Mouse (Mus musculus) urinary bladder, postnatal 25 days (tissue): Measurements from ENCODE around the gene Gm11554.
"Not testable (repeated sequence)": the region's sequence is repeated elsewhere in the genome, so short reads cannot be mapped to it uniquely, and the experiment has no call there.

ENCODE experiments used
- DNase-seq: peaks from one replicate; pipeline ENCODE4 v3.0.0; 2022; ENCODE audit warnings: low spot score

Gm11554 gene

GRCm38 (mm10) chr11:99804346-99804745 lies at the start of gene Gm11554:
Gene Gm11554, minus strand, starts transcription at chr11:99804446.
- not testable (repeated sequence) for DNase-seq

GRCm38 (mm10) chr11:99851508-99851907 lies 47.3 kb upstream of the Gm11554 start, which contains the start of gene Krtap4-16:
Gene Krtap4-16, minus strand, starts transcription at chr11:99851608.
- no peak for DNase-seq

GRCm38 (mm10) chr11:99846746-99847145 lies 42.5 kb upstream of the Gm11554 start:
- no peak for DNase-seq

GRCm38 (mm10) chr11:99842185-99842584 lies 37.9 kb upstream of the Gm11554 start:
- DNase-seq: no peak

- DNase-seq: no peak
These were observed 33.7 kb upstream of the Gm11554 start, which contains the start of gene 2300003K06Rik for GRCm38 (mm10) chr11:99837966-99838365. Gene 2300003K06Rik, minus strand, starts transcription at chr11:99838066.

GRCm38 (mm10) chr11:99815566-99815965 lies 11.3 kb upstream of the Gm11554 start, which contains the start of gene Gm11564:
Gene Gm11564, minus strand, starts transcription at chr11:99815666.
- DNase-seq: not testable (repeated sequence)

GRCm38 (mm10) chr11:99809792-99810191 lies 5.5 kb upstream of the Gm11554 start, which contains the start of gene Krtap4-13:
Gene Krtap4-13, minus strand, starts transcription at chr11:99809892.
- DNase-seq: not testable (repeated sequence)

GRCm38 (mm10) chr11:99798832-99799231 lies 5.4 kb downstream of the Gm11554 start, which contains the start of gene Gm11569:
Gene Gm11569, minus strand, starts transcription at chr11:99798932.
- DNase-seq: not testable (repeated sequence)

GRCm38 (mm10) chr11:99793367-99793766 lies 10.9 kb downstream of the Gm11554 start, which contains the start of gene Gm11596:
Gene Gm11596, minus strand, starts transcription at chr11:99793467.
- DNase-seq: no peak

GRCm38 (mm10) chr11:99784900-99785299 lies 19.3 kb downstream of the Gm11554 start, which contains the start of gene Krtap4-9:
Gene Krtap4-9, plus strand, starts transcription at chr11:99785200.
- not testable (repeated sequence) for DNase-seq

GRCm38 (mm10) chr11:99780604-99781003 lies 23.6 kb downstream of the Gm11554 start, which contains the start of gene Krtap4-8:
Gene Krtap4-8, minus strand, starts transcription at chr11:99780704.
- no peak for DNase-seq

GRCm38 (mm10) chr11:99778401-99778800 lies 25.8 kb downstream of the Gm11554 start:
- DNase-seq: no peak

- not testable (repeated sequence) for DNase-seq
These were observed 31.4 kb downstream of the Gm11554 start, which contains the start of gene Gm11595 for GRCm38 (mm10) chr11:99772813-99773212. Gene Gm11595, minus strand, starts transcription at chr11:99772913.

- no peak for DNase-seq
These were observed 35.8 kb downstream of the Gm11554 start for GRCm38 (mm10) chr11:99768410-99768809.

GRCm38 (mm10) chr11:99758877-99759276 lies 45.4 kb downstream of the Gm11554 start:
- DNase-seq: no peak
